Mouse (Mus musculus) cerebellum, adult 2 months (tissue): ENCODE results near the gene Eras.

Experiments
- CTCF ChIP-seq: fragments of 200-500 bp; IDR thresholded peaks from 2 replicates; pipeline ENCODE4 v1.5.1; 2011; ENCODE audit warnings: low read depth, mild to moderate bottlenecking, control low read depth, low read length, moderate library complexity, borderline replicate concordance; ENCODE audit not compliant: insufficient read depth
- POLR2A ChIP-seq: fragments of 200-500 bp; IDR thresholded peaks from 2 replicates; pipeline ENCODE4 v1.6.1; 2011; ENCODE audit warnings: low read length, control low read depth, borderline replicate concordance; ENCODE audit not compliant: insufficient read depth

GRCm38 (mm10) chrX:7878495-7878894, 49.9 kb downstream of the Eras start:
- TF ChIP-seq CTCF (no peak), POLR2A (no peak)
